Mouse (Mus musculus): Measurements from ENCODE around the gene Apopt1.

Gene Apopt1

DNA sequence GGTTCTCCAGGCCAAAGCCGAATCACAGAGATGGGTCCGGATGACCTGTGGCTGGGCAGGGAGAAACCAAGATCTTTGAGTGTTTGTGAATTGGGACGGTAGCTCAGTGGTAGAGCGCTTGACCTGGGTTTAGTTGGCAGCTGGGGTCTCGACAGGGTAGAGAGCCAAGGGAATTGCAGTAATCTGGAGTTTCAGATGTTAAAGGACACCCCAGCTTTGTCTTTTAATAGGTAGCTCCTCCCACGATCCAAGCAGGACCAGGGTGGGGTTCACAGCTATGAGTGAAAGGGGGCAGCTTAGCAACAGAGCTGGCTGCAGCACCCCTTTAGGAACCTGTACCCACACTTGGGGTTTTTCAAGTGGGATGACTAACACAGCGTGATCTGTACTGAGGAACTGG lies 34.4 kb downstream of the Apopt1 start:
- DNase-seq (ENCODE audit: low spot score): no peak

DNA sequence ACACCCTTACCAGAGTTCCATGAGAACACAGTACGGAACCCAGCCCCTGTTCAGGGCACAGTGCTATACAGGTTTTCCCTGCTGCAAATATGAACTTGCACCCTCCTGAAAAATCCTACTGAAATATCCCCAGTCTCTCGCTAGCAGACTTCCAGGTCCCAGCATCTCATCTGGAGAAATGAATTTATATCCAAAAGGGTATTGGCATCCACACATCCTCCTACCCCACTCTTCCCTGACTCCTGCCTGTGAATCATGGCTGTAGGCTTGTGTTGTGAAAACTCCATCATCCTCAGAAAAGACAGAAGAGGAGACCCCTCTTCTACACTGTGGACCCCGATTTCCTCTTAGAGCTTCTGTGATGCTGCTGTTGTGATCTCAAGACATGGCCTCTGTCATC lies 37.7 kb downstream of the Apopt1 start:
- DNase-seq (ENCODE audit: low spot score): no peak

DNA sequence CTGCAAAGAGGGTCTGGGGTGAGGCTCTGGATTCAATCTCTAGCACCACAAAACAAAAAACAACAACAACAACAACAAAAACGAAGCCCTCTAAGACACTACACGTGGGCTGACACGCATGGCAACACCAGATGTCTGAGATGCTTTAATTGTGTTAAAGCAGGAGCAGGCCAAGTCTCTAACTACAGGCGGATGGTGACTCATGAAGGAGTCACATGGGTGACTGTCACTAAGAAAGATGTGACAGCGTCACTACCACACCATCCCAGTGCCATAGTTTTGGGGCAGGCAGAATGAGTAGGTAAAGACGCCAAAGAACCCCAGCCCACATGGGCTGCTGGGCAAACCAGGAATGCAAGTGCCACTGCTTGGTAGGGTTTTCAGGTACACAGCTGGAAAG lies 39.4 kb downstream of the Apopt1 start:
- no peak for DNase-seq (ENCODE audit: low spot score)

DNA sequence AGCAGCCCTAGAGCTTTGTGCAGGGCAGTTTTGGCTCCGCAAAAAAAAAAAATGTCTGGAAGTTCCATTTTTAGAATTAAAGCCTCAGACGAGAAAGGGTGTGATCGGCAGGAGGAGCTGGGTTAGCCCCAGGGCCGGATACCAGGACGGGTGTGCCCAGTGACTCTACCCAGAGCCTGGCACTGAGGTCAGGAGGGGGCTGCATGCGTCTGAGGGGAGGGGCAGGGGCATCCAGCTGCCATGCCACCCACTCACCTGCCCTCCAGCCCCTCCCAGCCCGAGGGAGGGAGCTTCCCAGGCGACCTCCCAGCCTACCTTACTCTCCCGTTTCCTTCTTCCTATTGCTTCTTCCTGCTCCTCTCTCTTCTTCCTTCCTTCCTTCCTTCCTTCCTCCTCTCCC lies 40.3 kb downstream of the Apopt1 start:
- no peak for DNase-seq (ENCODE audit: low spot score)

DNA sequence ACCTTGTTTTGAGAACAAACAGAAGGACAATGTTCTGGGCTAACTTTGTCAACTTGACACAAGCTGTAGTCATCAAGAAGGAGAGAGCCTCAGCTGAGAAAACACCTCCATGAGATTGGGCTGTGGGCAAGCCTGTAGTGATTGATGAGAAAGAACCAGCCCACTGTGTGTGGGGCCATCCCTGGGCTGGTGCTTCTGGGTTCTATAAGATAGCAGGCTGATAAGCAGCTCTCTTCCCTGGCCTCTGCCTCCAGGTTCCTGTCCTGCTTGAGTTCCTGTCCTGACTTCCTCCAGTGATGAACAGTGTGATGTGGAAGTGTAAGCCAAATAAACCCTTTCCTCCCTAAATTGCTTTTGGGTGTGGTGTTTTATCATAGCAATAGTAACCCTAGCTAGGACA lies 41.6 kb downstream of the Apopt1 start:
- DNase-seq (ENCODE audit: low spot score): no peak

DNA sequence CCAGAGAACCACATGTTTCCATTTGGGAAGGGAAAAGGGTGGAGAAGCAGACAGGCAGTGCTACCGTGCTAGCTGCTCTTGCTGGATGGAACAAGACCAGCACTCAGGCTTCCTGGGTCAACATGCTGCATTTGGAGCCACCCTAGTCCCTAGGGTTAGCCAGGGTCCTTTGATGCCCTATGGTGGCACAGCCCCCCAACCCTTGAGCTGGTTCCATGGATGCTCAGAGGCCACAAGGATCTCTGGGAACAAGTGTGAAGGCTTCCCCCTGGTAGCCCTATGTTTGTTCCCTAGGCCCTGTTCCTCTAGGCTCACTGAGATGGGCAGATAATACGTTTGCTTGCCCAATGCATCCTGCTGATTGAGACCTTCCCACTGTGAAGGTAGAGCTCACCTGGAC lies 42.2 kb downstream of the Apopt1 start:
- DNase-seq (ENCODE audit: low spot score): no peak

DNA sequence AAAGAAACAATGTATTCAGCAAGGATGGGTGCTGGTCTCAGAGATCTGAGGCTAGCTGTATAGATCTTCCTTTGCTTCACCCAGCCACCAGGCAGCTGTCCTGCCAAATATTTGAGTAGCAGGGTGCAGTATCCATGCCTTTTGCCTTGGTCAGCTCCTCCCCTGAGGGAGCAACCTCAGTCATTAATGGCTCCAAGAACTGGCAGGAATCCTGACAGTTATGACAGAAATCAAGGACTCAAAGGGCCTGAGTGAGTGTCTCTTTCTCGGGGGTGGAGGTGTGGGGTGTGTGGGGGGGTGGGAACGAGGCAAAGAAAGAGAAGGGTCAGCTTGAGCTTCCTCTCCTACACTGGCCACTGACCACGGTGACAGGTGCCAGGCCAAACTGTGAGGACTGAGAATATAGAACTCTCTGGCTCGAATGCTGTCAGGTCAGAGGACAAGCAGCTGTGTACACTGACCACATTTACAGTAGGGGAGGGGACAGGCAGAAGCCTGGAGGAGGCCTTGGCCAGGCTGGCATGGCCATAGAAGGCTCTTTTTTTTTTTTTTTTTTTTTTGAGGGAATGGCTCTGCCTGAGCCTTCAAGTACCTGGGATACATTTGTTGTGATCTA lies 43.1 kb downstream of the Apopt1 start:
- DNase-seq (ENCODE audit: low spot score): no peak

DNA sequence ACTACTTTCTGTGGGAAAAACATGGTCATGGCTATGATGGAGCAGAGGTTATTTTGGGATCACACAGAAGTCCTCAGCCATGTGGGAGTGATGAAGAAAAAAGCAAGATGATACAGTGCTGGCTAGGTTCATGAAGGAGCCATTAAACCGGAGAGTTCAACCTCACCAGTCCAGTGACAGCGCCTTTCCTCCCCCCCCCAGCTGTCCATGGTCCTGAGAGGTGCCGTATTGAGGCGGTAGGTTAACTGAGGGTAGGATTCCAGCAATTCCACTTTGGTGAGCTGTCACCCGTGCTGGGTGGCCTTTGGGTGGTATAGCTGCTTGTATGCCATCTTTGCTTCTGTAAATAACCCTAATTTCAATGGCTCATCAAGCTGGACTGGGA lies 43.6 kb downstream of the Apopt1 start:
- no peak for DNase-seq (ENCODE audit: low spot score)

DNA sequence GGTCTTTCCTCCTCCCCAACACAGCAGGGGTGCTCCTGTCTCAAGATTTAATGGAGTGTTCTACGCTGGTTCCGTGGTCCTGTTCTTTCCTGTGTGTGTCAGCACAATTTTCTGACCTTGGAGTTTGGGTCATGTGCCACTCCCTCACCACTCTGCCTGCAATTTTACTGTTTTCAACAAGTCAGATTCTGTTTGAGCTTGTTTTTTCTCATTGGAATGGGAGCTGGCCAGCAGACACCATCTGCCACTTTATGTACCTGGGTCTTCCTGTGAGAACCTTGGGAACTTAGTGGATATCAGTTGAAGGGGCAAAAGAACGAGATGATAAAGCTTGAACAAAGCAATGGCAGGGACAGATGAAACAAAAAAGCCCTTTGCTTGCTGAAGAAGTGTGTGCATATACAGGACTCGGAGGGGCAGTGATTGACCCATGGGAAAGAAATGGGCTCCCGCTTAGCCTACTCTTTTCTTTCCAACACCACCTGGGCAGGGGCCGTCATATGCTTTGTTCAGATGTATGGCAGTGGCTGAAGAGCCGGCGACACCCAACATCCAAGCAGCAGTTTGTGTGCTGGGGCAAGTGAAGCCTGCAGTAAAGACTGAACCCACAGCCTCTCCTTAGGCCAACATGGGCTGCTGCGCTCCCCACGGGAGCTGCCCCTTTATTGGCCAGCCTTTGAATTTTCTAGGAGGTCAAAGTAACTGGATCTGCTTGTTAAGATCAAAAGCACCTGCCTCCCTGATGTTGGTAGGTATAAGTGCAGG lies 44.7 kb downstream of the Apopt1 start:
- no peak for DNase-seq (ENCODE audit: low spot score)

DNA sequence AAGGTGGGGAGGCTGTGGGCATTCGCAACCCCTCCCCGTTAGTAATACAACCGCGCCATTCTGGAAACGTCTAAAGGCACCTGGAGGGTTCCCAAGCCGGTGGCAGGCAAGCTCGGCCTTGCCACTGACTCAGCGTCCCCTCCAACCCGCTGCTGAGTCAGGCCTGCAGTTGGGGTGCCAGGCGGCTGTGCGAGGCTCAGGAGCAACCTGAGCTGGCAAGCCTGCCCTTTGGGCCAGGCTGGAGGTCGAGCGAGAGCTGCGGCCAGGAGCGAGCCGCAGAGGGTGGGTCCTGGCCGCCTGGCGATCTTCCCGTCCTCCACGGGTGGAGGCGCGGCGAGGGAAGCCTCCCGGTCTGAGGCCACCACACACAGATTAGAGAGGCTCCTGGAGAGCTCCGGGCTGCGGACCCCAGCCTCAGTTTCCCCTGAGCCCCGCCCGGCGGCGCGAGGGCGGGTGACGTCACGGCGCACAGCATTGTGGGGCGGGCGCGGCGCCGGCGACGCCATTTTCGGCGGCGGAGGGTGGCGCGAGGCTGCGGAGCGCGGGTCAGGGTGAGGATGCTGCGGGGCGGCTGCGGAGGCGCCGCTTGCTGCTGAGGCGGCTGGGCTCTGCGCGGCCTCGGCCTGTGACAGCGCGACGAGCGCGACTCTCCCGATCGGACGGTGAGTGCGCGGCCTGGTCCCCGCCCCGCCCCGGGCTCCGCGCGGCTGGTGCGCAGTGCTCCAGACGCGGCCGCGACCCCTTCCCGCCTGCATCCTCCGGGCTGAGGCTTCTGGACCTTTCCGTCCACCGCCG lies 45.5 kb downstream of the Apopt1 start, which contains the start of gene Klc1:
Gene Klc1, plus strand, starts transcription at position 469 of the 795 bp plus-strand sequence.
- DNase-seq (ENCODE audit: low spot score): no peak

DNA sequence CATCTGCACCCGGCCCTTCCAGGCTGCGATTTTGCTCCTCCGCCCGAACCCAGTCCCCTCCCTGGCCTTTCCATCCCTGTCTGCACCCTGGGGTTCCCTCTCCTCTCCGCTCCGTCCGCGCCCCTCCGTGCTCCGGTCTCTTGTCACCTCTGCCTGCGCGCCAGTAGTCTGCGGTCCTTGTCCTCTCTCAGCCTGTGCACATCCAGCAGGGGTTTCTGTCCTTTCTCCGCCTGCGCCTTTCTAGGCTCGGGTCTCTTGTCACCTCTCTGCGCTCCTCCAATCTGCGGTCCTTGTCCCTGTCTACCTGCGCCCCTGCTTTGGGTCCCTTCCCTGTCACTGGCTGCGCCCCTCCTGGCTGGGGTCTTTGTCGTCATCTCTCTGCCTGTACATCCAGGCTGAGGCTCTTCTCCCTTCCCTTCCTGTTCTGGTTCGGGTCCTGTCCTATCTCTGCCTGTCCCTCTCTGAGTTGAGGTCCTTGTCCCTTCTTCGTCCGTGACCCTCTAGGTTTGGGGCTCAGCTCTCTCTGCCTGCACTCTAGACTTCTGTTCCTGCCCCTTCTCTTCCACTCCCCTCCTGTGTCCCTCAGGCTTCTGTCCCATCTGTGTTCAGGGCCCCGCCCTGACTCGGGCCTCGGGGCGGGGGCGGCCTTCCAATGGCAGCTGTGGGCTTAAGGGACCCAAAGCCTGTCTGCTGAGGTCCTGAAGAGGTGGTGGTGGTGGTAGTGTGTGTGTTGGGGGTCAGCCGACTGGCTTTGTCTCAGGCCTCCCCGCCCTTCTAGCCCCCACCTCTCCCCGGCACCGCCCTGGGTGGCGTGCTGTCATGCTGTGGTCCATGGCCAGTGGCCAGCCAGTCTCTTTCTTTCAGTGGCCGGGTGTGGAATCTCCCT lies 46.4 kb downstream of the Apopt1 start:
- no peak for DNase-seq (ENCODE audit: low spot score)

DNA sequence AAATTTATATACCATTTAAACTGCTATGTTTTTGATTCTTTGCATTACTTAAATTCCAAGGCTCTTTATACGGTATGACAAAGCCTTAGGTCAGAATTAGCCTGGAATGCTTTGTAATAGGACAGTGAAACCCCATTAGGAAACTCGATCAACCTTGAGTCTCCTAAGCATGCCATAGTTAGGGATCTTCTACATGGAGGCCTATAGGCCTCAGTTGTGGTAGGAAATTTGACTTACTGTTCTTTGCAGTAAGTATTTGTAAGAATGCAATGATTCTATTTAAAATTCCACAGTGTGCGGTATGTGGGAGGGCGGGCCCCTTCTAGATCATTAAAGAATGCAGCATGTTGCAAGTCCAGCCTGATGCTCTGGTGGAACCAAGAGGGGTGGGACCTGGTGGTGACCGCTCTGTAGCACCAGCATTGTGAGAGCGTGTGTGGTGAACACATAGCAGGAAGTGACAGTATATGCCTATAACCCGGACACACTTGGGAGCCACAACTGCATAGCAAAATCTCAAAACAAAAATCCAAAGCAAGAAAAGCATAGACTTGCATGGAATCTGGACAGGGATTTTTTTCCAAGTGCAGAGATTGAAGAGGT lies 47.3 kb downstream of the Apopt1 start:
- no peak for DNase-seq (ENCODE audit: low spot score)

DNA sequence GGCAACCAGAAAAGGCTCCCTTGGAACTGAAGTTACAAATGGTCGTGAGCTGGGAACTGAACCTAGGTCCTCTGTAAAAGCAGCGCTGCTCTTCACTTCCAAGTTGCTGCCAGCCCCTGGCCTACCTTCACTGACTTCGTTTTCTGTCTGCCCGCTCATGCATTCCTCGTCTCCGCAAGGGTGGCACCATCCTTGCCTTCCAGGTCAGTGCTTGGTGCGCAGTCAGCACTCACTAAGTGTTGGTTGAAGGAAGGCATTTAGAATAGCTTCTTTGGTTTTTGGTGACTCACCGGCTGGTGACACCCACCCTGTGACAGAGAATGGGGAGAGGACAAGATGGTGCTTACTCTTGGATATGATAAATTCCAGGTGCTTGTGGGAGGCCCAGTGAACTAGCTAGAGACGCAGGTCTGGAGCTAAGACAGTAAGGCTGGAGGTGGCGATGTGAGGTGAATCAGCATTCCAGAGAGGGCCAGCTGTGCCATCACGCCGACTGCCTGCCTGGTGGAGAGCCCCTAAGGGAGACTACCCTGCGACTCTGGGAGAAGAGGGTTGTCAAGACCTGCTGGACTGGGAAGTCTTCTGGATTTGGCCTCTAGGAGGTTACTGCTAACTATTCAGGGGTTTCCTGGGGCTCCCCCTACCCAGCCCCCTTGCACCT lies 49.7 kb downstream of the Apopt1 start:
- no peak for DNase-seq (ENCODE audit: low spot score)

DNA sequence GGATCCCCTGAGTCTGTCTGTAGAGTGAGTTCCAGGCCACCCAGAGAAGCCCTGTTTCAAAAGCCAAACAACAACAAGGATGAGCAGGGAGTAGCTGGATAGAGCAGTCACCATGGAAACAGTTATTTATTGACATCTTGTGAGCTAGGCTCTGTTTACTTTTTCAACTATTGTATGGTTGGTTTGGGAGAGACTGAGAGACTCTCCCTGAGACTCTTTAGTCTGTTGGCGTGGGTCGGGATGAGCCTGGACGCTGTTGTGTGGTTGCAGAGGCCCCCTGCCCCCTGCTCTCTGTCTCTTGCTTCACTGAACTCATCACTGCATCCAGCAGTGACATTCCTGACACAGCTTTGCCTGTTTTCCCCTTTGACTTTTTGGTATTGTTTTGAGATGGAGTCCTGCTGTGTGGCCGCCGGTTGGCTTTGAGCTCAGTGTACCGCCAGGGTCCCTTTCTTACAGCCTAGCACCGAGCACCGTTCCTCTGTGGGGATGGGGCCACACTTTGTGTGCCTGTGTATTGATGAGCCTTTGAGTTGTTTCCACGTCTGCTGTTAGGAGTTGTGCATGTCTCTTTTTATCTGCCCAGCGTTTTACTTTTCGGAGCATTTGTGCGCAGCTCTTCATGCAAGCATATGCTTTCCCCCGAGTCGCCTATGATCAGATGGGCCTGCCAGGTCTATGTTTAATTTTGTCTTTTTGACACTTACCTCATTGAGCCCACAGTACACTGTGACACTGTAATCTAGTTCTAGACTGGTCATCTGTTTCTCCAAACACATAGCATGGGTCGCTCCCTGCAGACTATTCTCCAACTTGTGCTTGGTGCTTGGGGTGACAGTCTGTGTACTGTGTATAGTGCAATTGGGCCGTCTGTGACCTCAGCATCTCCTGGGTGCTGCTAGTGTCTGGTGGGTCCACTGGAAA lies 53.5 kb downstream of the Apopt1 start:
- no peak for DNase-seq (ENCODE audit: low spot score)

DNA sequence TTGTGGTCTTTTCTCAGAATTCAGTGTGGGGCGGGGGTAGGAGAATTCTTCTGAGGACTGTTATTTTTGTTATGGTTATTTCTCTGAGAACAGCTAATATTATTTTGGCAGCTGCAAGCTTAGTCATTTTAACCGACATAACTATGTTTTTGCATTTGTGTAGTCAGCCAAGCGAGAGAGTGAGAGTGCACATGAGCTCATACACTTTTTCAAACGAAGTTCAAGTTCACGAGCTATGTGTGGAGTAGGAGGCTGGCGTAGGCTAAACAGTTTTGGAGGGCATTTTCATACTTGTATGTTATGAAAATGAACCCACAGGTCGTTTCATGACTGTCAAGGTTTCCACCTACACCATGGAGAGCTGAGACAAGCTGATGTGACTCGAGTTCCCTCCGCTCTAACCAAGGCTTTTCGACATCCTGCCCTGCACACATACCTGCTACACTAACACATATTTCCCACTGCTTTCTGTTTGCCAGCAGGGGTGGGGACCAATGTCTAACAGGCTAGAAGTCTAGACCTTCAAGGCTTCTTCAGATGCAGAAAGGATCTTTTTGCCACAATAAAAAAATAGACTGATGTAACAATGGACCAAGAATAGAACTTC lies 55.4 kb downstream of the Apopt1 start:
- DNase-seq (ENCODE audit: low spot score): no peak

DNA sequence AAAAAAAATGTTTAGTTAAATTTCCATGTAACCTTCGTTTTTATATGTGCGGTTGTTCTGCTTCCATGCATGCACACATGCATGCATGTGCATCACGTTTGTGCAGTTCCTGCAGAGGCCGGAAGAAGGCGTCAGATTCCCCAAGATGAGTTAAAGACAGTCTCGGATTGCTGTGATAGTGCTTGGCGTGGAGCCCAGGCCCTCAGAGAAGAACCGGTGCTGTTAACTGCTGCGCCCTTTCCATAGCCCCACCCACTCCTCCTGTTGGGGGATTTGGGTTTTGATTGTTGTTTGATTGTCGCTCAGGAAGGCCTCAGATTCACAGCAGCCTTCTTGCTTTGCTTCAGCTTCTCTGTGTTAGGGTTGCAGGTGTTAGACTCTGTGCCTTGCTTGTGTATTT lies 56.2 kb downstream of the Apopt1 start:
- DNase-seq (ENCODE audit: low spot score): no peak

DNA sequence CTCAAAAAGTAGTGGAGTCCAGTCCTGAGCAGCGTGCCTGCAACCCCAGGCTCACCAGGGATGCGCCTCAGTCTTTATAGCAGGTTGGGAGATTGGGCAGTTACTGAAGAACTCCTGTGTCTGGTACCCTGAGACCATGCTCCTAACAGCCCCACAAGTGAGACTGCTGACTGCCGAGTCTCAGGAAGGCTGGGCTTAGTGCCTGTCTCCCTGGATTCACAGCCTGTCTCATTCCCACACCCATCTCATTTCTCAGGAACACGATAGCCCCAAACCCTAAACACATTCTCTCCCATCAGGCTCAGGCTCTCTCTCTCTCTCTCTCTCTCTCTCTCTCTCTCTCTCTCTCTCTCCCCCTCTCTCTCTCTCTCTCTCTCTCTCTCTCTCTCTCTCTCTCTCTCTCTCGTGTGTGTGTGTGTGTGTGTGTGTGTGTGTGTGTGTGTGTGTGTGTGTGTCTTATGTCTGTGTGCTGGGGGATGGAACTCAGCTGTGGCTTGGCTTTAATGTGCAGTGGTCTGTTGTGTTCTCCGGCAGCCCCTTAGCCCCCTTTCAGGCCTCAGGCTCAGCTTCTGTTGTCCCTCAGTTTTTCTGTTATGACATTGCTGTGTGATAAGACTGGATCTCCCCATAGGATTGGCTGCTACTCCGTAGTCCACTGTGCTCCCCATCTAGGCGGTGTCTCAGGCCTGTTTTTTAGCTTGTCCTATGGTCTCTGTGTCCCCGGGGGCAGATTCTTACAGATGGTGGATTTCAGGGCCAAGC lies 56.9 kb downstream of the Apopt1 start:
- DNase-seq (ENCODE audit: low spot score): no peak

DNA sequence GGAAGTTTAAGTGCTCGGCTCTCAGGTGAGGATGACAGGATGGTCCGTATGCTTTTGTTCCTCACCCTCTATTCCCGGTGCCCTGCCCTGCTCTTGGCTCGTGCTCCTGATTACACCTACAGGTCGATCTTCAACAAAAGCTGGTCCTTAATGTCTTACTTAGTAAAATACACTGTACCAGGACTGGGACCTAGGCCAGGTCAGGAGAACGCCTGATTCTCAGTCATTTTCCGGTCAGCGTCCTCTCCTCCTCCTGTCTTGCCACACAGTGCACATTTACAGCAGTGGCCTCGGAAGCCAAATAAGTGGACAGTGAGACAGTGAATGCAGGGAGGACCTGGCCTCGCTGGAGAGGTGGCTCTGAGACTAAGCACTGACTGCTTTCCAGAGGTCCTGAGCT lies 57.6 kb downstream of the Apopt1 start:
- no peak for DNase-seq (ENCODE audit: low spot score)

DNA sequence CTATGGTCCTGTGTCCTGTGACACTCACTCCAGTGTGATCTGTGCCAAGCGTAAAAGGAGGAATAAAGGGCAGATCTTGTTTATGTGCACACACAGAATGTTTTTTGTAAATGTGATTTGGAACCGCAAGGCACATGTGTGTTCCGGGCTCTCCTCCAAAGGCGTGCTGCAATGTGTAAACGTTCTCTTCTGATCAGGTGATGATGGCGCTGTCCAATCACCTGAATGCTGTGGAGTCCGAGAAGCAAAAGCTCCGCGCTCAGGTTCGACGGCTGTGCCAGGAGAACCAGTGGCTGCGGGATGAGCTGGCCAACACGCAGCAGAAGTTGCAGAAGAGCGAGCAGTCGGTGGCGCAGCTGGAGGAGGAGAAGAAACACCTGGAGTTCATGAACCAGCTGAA lies 61.1 kb downstream of the Apopt1 start:
- no peak for DNase-seq (ENCODE audit: low spot score)
